Mouse (Mus musculus): ENCODE results near the gene Traf1.

GRCm38 (mm10) chr2:34927320-34927719 lies 34.3 kb downstream of the Traf1 start:
- no peak for TF ChIP-seq EP300 (IDR thresholded peaks at IDR 0.05)
- TF ChIP-seq CTCF (IDR thresholded peaks at IDR 0.05) = no peak

All from lung, postnatal 0 days (tissue).